Mouse (Mus musculus): ENCODE results near the gene Pah.

Gene Pah

DNA sequence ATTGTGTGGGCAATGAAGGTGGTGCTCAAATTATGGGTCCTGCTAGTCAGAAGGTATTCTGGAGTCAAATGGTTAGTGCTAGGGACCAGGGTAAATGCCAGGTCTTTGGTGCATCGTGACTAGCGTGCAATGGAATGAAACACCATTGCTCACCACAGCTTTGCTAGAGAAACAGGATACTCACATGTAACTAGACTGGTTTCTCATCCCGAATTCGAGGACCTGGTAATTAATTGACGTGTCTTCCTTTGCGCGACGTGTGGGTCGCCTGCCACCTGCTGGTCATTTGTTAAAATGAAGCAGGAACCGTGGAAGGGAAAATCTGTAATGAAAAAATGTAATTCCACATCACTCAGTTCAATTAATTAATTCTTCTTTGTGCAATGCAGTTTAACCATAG lies 17.6 kb upstream of the Pah start:
- peak; percentile 3 to 5 for DNase-seq (ENCODE audit: low spot score in 2 of 2)

GRCm38 (mm10) chr10:87508581-87508980 lies 13.0 kb upstream of the Pah start:
- no peak for DNase-seq (ENCODE audit: low spot score in 2 of 2)

DNA sequence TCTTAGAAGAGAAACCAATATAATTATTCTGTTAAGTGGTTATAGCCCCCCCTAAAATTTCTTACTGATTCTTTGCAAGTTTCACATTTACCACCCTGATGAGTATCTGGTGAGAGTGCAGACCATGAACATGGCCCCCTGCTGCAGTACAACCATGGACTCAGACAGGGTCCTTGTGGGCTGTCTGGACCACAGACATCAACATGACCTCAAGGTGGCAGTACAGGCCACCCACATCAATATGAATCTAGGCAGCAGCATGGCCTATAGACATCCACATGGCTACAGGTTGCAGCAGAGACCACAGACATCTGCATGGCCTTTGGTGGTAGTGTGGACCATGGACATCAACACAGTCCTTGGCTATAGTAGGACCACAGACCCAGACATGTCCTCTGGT lies 8.5 kb upstream of the Pah start:
- no peak for DNase-seq (ENCODE audit: low spot score in 2 of 2)

GRCm38 (mm10) chr10:87518585-87518984 lies 3.0 kb upstream of the Pah start:
- no peak for DNase-seq (ENCODE audit: low spot score in 2 of 2)

DNA sequence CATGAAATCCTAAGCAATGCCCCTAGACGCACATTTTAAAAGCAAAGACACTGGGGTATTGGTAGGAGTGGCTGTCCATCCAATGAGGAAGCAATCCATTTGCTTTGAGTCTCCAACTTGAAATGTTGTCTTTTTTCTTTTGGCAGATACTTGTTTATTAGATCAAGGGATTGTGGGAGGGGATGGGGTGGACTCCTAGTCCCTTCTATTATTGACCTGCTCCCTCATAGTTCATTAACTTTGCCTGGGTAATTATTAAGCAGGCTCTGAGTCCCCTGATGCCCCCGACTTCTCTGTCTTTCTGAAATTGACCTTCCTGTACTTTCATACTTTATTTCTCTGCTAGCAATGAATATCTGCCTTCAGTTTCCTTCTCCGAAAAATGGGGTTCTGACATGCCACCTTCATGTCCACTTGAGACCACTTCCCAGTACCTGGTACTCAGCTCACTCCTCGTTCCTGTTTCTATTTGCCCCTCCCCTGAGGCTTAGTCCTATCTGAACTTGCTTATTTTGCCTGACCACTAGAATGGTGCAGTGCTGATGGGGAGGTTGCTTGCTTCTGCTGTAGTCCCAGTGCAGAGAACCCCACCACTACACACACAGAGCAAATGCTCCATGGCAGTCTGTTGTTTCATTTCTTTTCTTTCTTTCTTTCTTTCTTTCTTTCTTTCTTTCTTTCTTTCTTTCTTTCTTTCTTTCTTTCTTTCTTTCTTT lies 1.0 kb upstream of the Pah start:
- no peak for DNase-seq (ENCODE audit: low spot score in 2 of 2)

GRCm38 (mm10) chr10:87534172-87534571 lies 12.6 kb downstream of the Pah start:
- no peak for DNase-seq (ENCODE audit: low spot score in 2 of 2)

GRCm38 (mm10) chr10:87545759-87546158 lies 24.2 kb downstream of the Pah start:
- no peak for DNase-seq (ENCODE audit: low spot score in 2 of 2)

GRCm38 (mm10) chr10:87546299-87547234 lies 25.0 kb downstream of the Pah start:
- DNase-seq (ENCODE audit: low spot score in 2 of 2) = no peak

GRCm38 (mm10) chr10:87552726-87553125 lies 31.1 kb downstream of the Pah start:
- DNase-seq (ENCODE audit: low spot score in 2 of 2) = peak; percentile 3 to 8

- no peak for DNase-seq (ENCODE audit: low spot score in 2 of 2)
These were observed 34.8 kb downstream of the Pah start for GRCm38 (mm10) chr10:87556441-87556840.

GRCm38 (mm10) chr10:87563818-87564217 lies 42.2 kb downstream of the Pah start:
- DNase-seq (ENCODE audit: low spot score in 2 of 2) = no peak

- no peak for DNase-seq (ENCODE audit: low spot score in 2 of 2)
These were observed 44.1 kb downstream of the Pah start for GRCm38 (mm10) chr10:87565712-87566111.

DNA sequence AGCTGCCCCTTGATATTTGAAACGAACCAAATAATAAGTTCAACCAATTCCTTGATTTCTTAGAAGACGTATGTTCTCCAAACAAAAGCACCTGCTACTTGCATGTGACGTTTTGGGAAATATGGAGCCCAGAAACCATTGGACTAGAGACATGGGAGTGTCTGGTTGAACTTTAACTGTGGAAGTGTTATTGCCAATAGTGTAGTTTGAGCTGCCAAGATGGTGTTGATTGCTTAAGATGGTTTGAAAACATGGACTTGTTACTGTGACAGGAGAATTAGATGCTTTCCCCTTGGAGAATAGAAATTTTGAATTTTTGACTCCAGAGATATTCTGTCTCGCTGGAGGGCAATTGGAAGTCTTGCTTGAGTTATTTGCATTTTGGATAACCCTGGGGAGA lies 50.9 kb downstream of the Pah start:
- DNase-seq (ENCODE audit: low spot score in 2 of 2) = no peak

GRCm38 (mm10) chr10:87586696-87587095 lies 65.1 kb downstream of the Pah start:
- no peak for DNase-seq (ENCODE audit: low spot score in 2 of 2)

DNA sequence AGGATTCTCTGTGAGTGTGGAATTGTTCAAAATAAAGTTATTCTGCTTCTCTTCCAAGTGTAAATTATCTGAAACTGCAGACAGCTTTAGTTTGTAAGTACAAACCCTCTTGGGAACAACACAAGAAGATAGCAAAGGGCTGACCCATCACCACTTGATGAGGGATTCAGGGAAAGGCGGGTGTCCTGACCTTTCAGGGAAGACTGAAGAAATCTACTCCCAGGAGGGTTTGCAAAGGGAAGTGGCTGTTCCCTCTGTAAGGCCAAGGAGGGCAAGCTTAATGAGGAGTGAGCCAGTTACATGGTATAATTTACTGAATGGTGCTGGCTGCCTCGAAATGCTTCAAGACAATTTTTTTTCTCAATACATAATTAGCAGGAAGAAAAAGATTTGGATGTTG lies 72.3 kb downstream of the Pah start:
- no peak for DNase-seq (ENCODE audit: low spot score in 2 of 2)

GRCm38 (mm10) chr10:87596361-87597074 lies 74.9 kb downstream of the Pah start:
- no peak for DNase-seq (ENCODE audit: low spot score in 2 of 2)

DNA sequence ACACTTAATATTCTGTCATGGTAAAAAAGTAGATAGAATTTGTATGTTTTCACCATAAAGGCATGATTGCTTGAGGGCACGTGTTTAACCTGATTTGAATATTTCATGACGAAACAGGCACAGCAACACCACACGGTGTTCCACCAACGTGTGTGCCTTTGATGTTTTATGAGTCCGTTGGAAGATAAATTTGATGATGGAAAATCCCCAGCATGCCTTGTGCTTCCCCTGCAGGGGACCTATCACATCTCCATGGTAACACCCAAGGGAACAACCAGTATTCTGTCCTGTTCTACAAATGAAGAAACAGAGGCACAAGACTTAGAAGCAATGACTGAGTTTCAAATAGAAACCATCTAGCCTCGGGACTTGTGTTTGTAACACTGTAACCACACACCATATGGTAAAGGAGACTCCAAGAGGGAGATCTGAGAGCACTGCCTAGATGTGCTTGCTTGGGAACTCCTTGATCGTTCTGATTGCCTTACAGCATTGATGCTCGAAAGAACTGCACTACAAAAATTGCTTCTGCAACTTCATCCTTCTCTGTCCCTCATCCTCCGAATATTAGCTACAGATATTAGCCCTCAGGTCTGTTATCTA lies 75.6 kb downstream of the Pah start:
- DNase-seq (ENCODE audit: low spot score in 2 of 2) = no peak

GRCm38 (mm10) chr10:87602151-87602550 lies 80.6 kb downstream of the Pah start:
- no peak for DNase-seq (ENCODE audit: low spot score in 2 of 2)

DNA sequence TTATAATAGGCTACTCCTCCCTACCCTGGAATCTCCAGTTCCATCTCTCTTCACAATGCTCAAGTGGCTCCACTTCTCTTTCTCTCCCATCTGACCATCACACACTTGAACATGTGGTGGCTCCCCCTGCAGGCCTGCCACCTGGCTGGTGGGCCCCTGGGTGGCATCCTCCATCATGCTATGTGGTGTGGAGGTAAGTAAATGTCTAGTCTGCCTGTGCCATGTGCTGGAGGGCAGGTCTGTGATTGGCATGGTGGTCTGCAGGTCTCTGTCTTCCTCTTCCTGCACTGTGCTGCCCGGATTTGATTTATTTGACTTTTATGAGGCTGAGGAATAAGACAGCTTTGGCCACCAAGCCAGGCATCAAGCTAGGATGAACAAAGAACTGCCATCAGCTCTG lies 103.6 kb downstream of the Pah start:
- DNase-seq (ENCODE audit: low spot score in 2 of 2) = no peak
